Mouse (Mus musculus): ENCODE data around the gene Galnt18.

DNA sequence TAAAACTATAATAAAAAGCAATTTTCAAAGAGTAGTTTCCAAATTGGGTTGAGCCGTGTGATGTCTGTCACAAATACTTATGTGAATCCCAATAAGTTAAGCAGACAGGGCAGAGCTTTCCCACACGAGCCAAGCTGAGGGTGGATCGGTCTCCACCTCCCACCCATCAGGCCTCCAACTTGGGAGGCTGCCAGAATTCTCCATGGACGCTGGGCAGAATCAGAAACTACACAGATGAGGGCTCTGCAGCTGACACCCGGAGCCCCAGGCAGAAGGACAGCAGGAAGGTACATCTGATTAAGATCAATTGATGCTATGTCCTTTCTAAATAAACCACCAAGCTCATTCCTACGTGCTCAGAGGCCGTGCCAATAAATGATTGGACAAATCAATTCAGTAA, 42.4 kb downstream of the Galnt18 start:
- TF ChIP-seq EP300 (optimal IDR thresholded peaks at IDR 0.05) (no peak), CTCF (IDR thresholded peaks at IDR 0.05; ENCODE audit: low read depth) (no peak)
